Mouse (Mus musculus) forebrain, embryonic 14.5 days (tissue): ENCODE results near the gene Pias1. TPM values are rescaled to one million over a fixed set of nuclear protein-coding genes. Genes with fewer than 3 reads are reported as not detected.

ENCODE experiments used
- ATAC-seq: fragments of 200-750 bp; cut with Nextera tagmentation; 2 replicates; pipeline ENCODE4 v1.8.0; 2017; ENCODE audit warnings: mild to moderate bottlenecking, moderate library complexity
- DNase-seq: peaks from one replicate; pipeline ENCODE4 v3.0.0-alpha.2; 2015; ENCODE audit warnings: low spot score
- H3K27ac ChIP-seq: fragments of 300-500 bp; sonication (generic); 2 replicates; pipeline ENCODE4 v1.5.1; 2014; ENCODE audit warnings: low read depth, mild to moderate bottlenecking, control low read depth, low read length, moderate library complexity
- H3K27me3 ChIP-seq: fragments of 300-500 bp; sonication (generic); replicated peaks from 2 replicates; pipeline ENCODE4 v1.6.1; 2014; ENCODE audit warnings: low read length, control low read depth, mixed read lengths; ENCODE audit not compliant: control insufficient read depth, insufficient read depth
- H3K36me3 ChIP-seq: fragments of 300-500 bp; sonication (generic); 2 replicates; pipeline ENCODE4 v1.6.1; 2014; ENCODE audit warnings: low read length, control low read depth; ENCODE audit not compliant: control insufficient read depth, insufficient read depth
- H3K4me1 ChIP-seq: fragments of 300-500 bp; sonication (generic); 2 replicates; pipeline ENCODE4 v1.6.1; 2014; ENCODE audit warnings: antibody characterized with exemption, low read length, control low read depth; ENCODE audit not compliant: control insufficient read depth, insufficient read depth
- H3K4me2 ChIP-seq: fragments of 300-500 bp; sonication (generic); 2 replicates; pipeline ENCODE4 v1.6.1; 2014; ENCODE audit warnings: mild to moderate bottlenecking, control low read depth, low read length
- H3K4me3 ChIP-seq: fragments of 300-500 bp; sonication (generic); 2 replicates; pipeline ENCODE4 v1.5.1; 2014; ENCODE audit warnings: low read depth, low read length, control low read depth
- H3K9ac ChIP-seq: fragments of 300-500 bp; sonication (generic); 2 replicates; pipeline ENCODE4 v1.6.1; 2014; ENCODE audit warnings: mild to moderate bottlenecking, low read length, control low read depth, moderate library complexity
- H3K9me3 ChIP-seq: fragments of 300-500 bp; sonication (generic); replicated peaks from 2 replicates; pipeline ENCODE4 v1.6.1; 2016; ENCODE audit warnings: low read length, control low read depth, mixed read lengths; ENCODE audit not compliant: control insufficient read depth
- WGBS: fragments of 180-500 bp; shearing (Covaris S2); extraction: QIAGEN DNeasy Blood & Tissue Kit; methylation state at CpG from one replicate; pipeline ENCODE4 v1.1.7; 2014; 5-methylcytosine and 5-hydroxymethylcytosine counted together
- polyA plus RNA-seq: library from polyadenylated mRNA; unstranded; fragments of >200 nt; fragmentation: Nextera tagmentation; extraction: Ambion mirVana; gene quantifications from 2 replicates; pipeline ENCODE4 v1.2.1, GENCODE M21; 2014

Gene Pias1
- polyA plus RNA-seq = 57.2 and 63.7 TPM in 2 replicates

DNA sequence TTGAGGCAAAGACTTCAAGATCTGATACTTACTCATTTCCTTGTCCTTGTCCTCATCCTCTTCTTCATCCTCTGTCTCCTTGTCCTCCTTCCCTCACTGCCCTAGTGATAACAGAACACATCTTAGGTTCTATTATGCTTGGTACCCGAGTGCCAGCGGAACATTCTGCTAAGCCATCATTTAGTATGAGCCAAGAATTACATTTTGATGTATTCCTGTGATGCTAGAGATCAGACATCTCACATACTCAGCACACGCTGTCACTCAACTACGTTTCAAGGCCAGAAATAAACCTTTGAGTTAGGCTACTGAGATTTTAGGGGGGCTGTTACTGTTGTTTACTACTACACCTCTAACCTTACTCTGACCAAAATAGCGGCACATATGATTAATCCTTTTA, at the start of gene Pias1:
TSS of gene Pias1 (minus strand) at position 101 of the 400 bp plus-strand sequence.
- ATAC-seq (no peak), DNase-seq (no peak)
- H3K4me3 ChIP-seq = no peak within 1 kb of the TSS
- no peaks in the 10 kb centered on the region for H3K4me1 ChIP-seq
- no peak within 1 kb of the TSS for H3K4me2 ChIP-seq
- H3K27ac ChIP-seq = no peak within 1 kb of the TSS
- no peaks in the 10 kb centered on the region for H3K36me3 ChIP-seq
- H3K9ac ChIP-seq = no peak within 1 kb of the TSS
- WGBS = 88% methylated on average over 5 of the region's 5 CpGs
- H3K27me3 ChIP-seq = no peaks in the 10 kb centered on the region
- no peaks in the 10 kb centered on the region for H3K9me3 ChIP-seq

DNA sequence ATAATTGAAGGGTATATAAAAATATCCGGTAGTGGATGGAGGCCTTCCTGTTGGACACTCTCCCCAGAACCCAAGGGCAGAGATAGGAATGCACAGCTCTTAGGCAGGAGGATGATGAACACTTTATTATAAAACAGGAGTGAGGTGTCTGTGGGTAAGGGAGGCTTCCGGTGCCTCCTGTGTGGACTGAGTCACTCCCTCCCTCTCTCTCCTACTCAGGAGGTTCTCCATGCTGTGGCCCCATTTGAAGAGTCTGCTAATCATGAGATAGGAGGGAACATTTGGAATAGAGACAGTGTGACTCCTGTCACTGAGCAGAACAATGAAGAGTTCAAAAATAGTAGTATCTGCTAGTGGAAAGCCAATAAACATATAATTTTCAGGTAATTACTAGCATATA, 47.7 kb upstream of the Pias1 start:
- Histone ChIP-seq H3K36me3 (no peaks in the 10 kb centered on the region), H3K27me3 (no peaks in the 10 kb centered on the region), H3K4me1 (no peaks in the 10 kb centered on the region), H3K27ac (no peak overlapping the region), H3K4me3 (no peak overlapping the region), H3K9ac (no peak overlapping the region), H3K9me3 (no peaks in the 10 kb centered on the region), H3K4me2 (no peak overlapping the region)
- ATAC-seq = no peak
- no peak for DNase-seq
- WGBS = 92% methylated on average over 2 of the region's 2 CpGs

DNA sequence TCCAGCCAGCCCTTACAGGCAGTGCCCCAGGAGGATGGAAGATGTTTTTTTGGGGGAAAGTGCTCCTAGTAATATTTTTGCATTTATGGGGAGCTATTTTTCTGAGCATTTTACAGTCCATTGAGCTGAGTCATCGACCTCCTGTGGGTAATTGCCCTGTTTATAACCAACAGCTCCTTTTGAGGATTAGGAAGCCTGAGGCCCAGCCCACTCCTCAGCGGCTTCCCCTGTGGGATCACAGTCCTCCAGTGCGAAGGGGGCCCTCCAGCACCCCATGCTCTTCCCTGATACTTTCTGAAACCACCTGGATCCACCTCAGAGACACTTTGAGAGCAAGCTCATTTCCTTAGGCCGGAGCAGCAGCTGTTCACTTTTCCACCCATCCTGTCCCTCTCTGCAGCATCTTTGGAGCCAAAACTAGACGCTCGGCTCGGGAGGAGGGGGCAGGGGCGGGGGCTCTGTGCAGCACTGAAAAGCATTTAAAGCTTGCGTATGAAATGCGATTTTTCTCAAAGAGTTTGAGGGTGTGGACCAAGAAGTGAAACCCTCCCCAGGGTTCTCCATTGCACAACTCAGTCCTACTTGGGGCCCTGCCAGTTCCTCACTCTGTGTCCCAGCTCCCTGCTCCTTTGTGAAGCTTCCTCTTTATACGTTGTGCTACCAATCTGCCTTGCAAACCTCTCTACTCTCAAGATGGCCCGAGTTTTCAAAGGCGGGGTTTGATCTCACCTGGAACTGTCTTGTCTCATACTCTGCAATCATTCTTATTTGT, 43.5 kb upstream of the Pias1 start:
- no peak overlapping the region for H3K4me3 ChIP-seq
- H3K27ac ChIP-seq = no peak overlapping the region
- 60% methylated on average over 13 of the region's 13 CpGs for WGBS
- no peaks in the 10 kb centered on the region for H3K27me3 ChIP-seq
- no peak for ATAC-seq
- no peaks in the 10 kb centered on the region for H3K4me1 ChIP-seq
- no peaks in the 10 kb centered on the region for H3K9me3 ChIP-seq
- H3K9ac ChIP-seq = no peak overlapping the region
- H3K36me3 ChIP-seq = no peaks in the 10 kb centered on the region
- no peak overlapping the region for H3K4me2 ChIP-seq
- DNase-seq = no peak

- ATAC-seq = no peak
- 85% methylated on average over 1 of the region's 1 CpGs for WGBS
- no peaks in the 10 kb centered on the region for H3K36me3 ChIP-seq
Observed at GRCm38 (mm10) chr9:63022486-63022885, 34.8 kb upstream of the Pias1 start.

GRCm38 (mm10) chr9:63007371-63007770, 19.6 kb upstream of the Pias1 start:
- Histone ChIP-seq H3K9ac (no peak overlapping the region), H3K27me3 (no peaks in the 10 kb centered on the region), H3K27ac (no peak overlapping the region), H3K9me3 (no peaks in the 10 kb centered on the region), H3K4me2 (no peak overlapping the region), H3K4me1 (no peaks in the 10 kb centered on the region), H3K36me3 (no peaks in the 10 kb centered on the region), H3K4me3 (no peak overlapping the region)
- ATAC-seq (no peak), DNase-seq (no peak)
- 90% methylated on average over 4 of the region's 4 CpGs for WGBS

More at GRCm38 (mm10) chr9:63022486-63022885, 34.8 kb upstream of the Pias1 start:
- H3K4me2 ChIP-seq = no peak overlapping the region
- H3K27me3 ChIP-seq = no peaks in the 10 kb centered on the region
- no peak overlapping the region for H3K9ac ChIP-seq
- no peaks in the 10 kb centered on the region for H3K4me1 ChIP-seq
- H3K27ac ChIP-seq = no peak overlapping the region
- no peak for DNase-seq
- no peak overlapping the region for H3K4me3 ChIP-seq
- H3K9me3 ChIP-seq = no peaks in the 10 kb centered on the region; the same call in 1 of the 2 replicates

DNA sequence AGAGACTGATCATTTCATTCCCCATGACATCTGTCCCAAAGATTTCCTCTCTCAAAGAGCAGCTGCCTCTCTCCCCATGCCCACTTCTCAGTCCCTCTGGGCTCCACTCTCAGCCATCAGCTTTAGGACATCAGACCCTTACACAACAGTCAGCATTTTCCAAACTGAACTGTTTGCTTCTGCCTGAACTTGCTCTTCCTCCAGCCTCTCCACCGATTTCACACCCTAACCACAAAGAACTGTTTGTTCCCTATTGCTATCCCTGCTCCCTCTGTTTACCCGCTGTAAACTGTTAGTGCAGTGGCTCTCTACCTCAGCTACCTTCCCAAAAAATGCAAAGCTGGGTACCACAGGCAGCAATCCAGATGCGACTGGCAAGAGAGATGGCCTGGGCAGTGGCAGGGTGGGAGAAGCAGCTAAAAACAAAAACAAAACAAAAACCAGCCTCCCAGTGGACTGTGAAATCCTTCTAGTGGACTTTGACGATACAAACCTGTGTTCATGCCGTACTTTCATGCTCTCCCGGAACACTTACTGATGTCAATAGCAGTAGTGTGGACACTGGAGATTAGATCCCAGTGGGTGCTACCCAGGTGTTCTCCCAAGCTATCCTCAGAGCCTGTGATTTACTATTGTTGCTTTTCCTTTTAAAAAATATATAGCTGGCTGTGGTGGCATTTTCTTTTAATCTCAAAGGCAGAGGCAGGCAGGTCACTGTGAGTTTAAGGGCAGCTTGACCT, 18.5 kb upstream of the Pias1 start:
- no peaks in the 10 kb centered on the region for H3K4me1 ChIP-seq
- H3K9me3 ChIP-seq = no peaks in the 10 kb centered on the region
- H3K27me3 ChIP-seq = no peaks in the 10 kb centered on the region
- H3K27ac ChIP-seq = no peak overlapping the region
- no peak for ATAC-seq
- 85% methylated on average over 6 of the region's 6 CpGs for WGBS
- H3K9ac ChIP-seq = no peak overlapping the region
- no peaks in the 10 kb centered on the region for H3K36me3 ChIP-seq
- DNase-seq = no peak
- H3K4me2 ChIP-seq = no peak overlapping the region
- no peak overlapping the region for H3K4me3 ChIP-seq

GRCm38 (mm10) chr9:62998561-62998960, 10.8 kb upstream of the Pias1 start:
- 64% methylated on average over 3 of the region's 3 CpGs for WGBS

GRCm38 (mm10) chr9:62997626-62998025, 9.9 kb upstream of the Pias1 start:
- no peak overlapping the region for H3K9ac ChIP-seq
- no peaks in the 10 kb centered on the region for H3K27me3 ChIP-seq
- WGBS = 74% methylated on average over 3 of the region's 3 CpGs
- H3K27ac ChIP-seq = no peak overlapping the region
- ATAC-seq (no peak), DNase-seq (no peak)
- H3K4me1 ChIP-seq = no peaks in the 10 kb centered on the region
- H3K4me3 ChIP-seq = no peak overlapping the region
- no peak overlapping the region for H3K4me2 ChIP-seq
- no peaks in the 10 kb centered on the region for H3K9me3 ChIP-seq
- no peaks in the 10 kb centered on the region for H3K36me3 ChIP-seq

More at GRCm38 (mm10) chr9:62998561-62998960, 10.8 kb upstream of the Pias1 start:
- no peak for ATAC-seq
- H3K36me3 ChIP-seq = no peaks in the 10 kb centered on the region
- no peak overlapping the region for H3K4me2 ChIP-seq
- H3K4me1 ChIP-seq = no peaks in the 10 kb centered on the region
- no peak for DNase-seq
- H3K4me3 ChIP-seq = no peak overlapping the region
- no peaks in the 10 kb centered on the region for H3K9me3 ChIP-seq
- no peaks in the 10 kb centered on the region for H3K27me3 ChIP-seq
- no peak overlapping the region for H3K9ac ChIP-seq
- H3K27ac ChIP-seq = no peak overlapping the region

DNA sequence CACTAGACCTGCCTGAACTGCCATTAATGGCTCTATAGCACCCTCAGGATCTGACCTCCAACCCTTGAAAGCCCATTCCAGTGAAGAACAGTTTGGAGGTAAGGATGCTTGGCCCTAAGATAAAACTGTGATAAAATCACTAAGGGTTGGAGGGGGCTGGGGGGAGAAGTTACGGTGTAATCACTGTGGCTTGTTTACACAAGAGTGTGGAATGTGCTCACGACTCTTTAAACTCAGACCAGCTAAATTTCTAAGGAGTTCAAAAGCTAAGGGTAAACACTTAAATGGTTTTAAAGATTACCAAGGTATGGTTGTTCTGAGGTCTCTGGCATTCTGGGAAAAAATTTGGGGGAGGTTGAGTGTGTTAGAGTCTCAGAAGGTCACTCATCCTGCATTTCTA, 7.5 kb upstream of the Pias1 start:
- no peak for ATAC-seq
- Histone ChIP-seq H3K9me3 (no peaks in the 10 kb centered on the region), H3K9ac (no peak overlapping the region), H3K4me1 (no peaks in the 10 kb centered on the region), H3K27ac (no peak overlapping the region), H3K4me2 (no peak overlapping the region), H3K27me3 (no peaks in the 10 kb centered on the region), H3K4me3 (no peak overlapping the region), H3K36me3 (no peaks in the 10 kb centered on the region)
- 80% methylated on average over 2 of the region's 2 CpGs for WGBS
- no peak for DNase-seq
